Mouse (Mus musculus) embryonic fibroblast, embryonic 13.5 days (primary cell): ENCODE measurements around the gene Zbtb39.

Experiments used
- CTCF ChIP-seq: IDR thresholded peaks from 2 replicates; pipeline ENCODE4 v1.5.1; 2011; ENCODE audit warnings: mild to moderate bottlenecking, control low read depth, low read length, moderate library complexity, borderline replicate concordance; ENCODE audit not compliant: insufficient read depth
- POLR2A ChIP-seq: IDR thresholded peaks from 2 replicates; pipeline ENCODE4 v1.6.1; 2011; ENCODE audit warnings: low read depth, mild to moderate bottlenecking, control low read depth, low read length, moderate library complexity

- TF ChIP-seq POLR2A: no peak
- TF ChIP-seq CTCF: no peak
Measured at GRCm38 (mm10) chr10:127748847-127749612, 9.7 kb downstream of the Zbtb39 start.
